Mouse (Mus musculus) heart, postnatal 0 days (tissue): ENCODE measurements around the gene Hyal3. TPM values are rescaled to one million over a fixed set of nuclear protein-coding genes. Genes with fewer than 3 reads are reported as not detected.

Source experiments
- ATAC-seq: fragments of 200-750 bp; cut with Nextera tagmentation; 2 replicates; pipeline ENCODE4 v1.8.0; 2017; ENCODE audit warnings: low read depth, moderate number of reproducible peaks, moderate library complexity; ENCODE audit not compliant: insufficient read depth
- DNase-seq: peaks from one replicate; pipeline ENCODE4 v3.0.0-alpha.2; 2016; ENCODE audit warnings: low spot score
- H3K27ac ChIP-seq: fragments of 300-500 bp; sonication (generic); 2 replicates; pipeline ENCODE4 v1.5.1; 2014; ENCODE audit warnings: low read depth, mild to moderate bottlenecking
- H3K27me3 ChIP-seq: fragments of 300-500 bp; sonication (generic); 2 replicates; pipeline ENCODE4 v1.6.1; 2014; ENCODE audit warnings: low read length, mixed read lengths; ENCODE audit not compliant: control insufficient read depth, insufficient read depth
- H3K36me3 ChIP-seq: fragments of 300-500 bp; sonication (generic); replicated peaks from 2 replicates; pipeline ENCODE4 v1.6.1; 2014; ENCODE audit warnings: low read length, mixed read lengths; ENCODE audit not compliant: control insufficient read depth, insufficient read depth
- H3K4me1 ChIP-seq: fragments of 300-500 bp; sonication (generic); 2 replicates; pipeline ENCODE4 v1.6.1; 2014; ENCODE audit warnings: antibody characterized with exemption; ENCODE audit not compliant: control insufficient read depth, insufficient read depth
- H3K4me2 ChIP-seq: fragments of 300-500 bp; sonication (generic); 2 replicates; pipeline ENCODE4 v1.6.1; 2014; ENCODE audit warnings: low read depth, mild to moderate bottlenecking, low read length, moderate library complexity
- H3K4me3 ChIP-seq: fragments of 300-500 bp; sonication (generic); 2 replicates; pipeline ENCODE4 v1.5.1; 2014; ENCODE audit warnings: low read depth, low read length
- H3K9ac ChIP-seq: fragments of 300-500 bp; sonication (generic); replicated peaks from 2 replicates; pipeline ENCODE4 v1.6.1; 2014; ENCODE audit warnings: low read depth, low read length, mixed read lengths
- H3K9me3 ChIP-seq: fragments of 300-500 bp; sonication (generic); replicated peaks from 2 replicates; pipeline ENCODE4 v1.6.1; 2016; ENCODE audit warnings: low read length; ENCODE audit not compliant: control insufficient read depth
- CTCF ChIP-seq: IDR thresholded peaks from 2 replicates; pipeline ENCODE4 v1.5.1; 2016; ENCODE audit warnings: antibody characterized with exemption, control low read depth, low read depth
- EP300 ChIP-seq: IDR thresholded peaks from 2 replicates; pipeline ENCODE4 v1.6.1; 2016; ENCODE audit warnings: antibody characterized with exemption, low read depth
- WGBS: fragments of 180-500 bp; shearing (Covaris S2); extraction: QIAGEN DNeasy Blood & Tissue Kit; methylation state at CpG from one replicate; pipeline ENCODE4 v1.1.7; 2014; 5-methylcytosine and 5-hydroxymethylcytosine counted together
- polyA plus RNA-seq: library from polyadenylated mRNA; unstranded; fragments of >200 nt; fragmentation: Nextera tagmentation; extraction: Ambion mirVana; gene quantifications from 2 replicates; pipeline ENCODE4 v1.2.1, GENCODE M21; 2015
- total RNA-seq: library from RNA; depleted of rRNA; stranded (reverse); fragments of >200 nt; gene quantifications from 2 replicates; pipeline ENCODE4 v1.2.3, GENCODE M21; 2014; ENCODE audit warnings: low replicate concordance

Gene Hyal3
- total and polyA plus RNA-seq, 2 experiments from 2014 or later, result 0.44 to 0.65 TPM

- Histone ChIP-seq H3K4me2 (peak overlapping the region; percentile 62), H3K27ac (peak overlapping the region; percentile 83), H3K27me3 (no peaks in the 10 kb centered on the region), H3K36me3 (no peaks in the 10 kb centered on the region), H3K9me3 (no peaks in the 10 kb centered on the region), H3K9ac (peak overlapping the region; percentile 60), H3K4me3 (peak overlapping the region; percentile 37), H3K4me1 (peaks cover 40% of the 10 kb centered on the region)
- DNase-seq, result no peak
- peak; percentile 32; the same call in 1 of the 2 replicates for ATAC-seq
- WGBS, result 24% methylated on average over 9 of the region's 9 CpGs
- TF ChIP-seq CTCF (no peak), EP300 (no peak)
These were observed 26.0 kb downstream of the Hyal3 start for GRCm38 (mm10) chr9:107606591-107606990.

- DNase-seq, result no peak
- ATAC-seq, result no peak
- Histone ChIP-seq H3K27ac (peak overlapping the region; percentile 83), H3K4me2 (peak overlapping the region; percentile 62), H3K4me3 (peak overlapping the region; percentile 37), H3K4me1 (peaks cover 44% of the 10 kb centered on the region), H3K27me3 (no peaks in the 10 kb centered on the region), H3K9ac (peak overlapping the region; percentile 60), H3K9me3 (no peaks in the 10 kb centered on the region), H3K36me3 (no peaks in the 10 kb centered on the region)
- no peak for TF ChIP-seq CTCF
- TF ChIP-seq EP300, result no peak
- WGBS, result 72% methylated on average over 2 of the region's 2 CpGs
These were observed 26.4 kb downstream of the Hyal3 start for GRCm38 (mm10) chr9:107607036-107607435.

- 35% methylated on average over 9 of the region's 9 CpGs for WGBS
These were observed 27.1 kb downstream of the Hyal3 start for GRCm38 (mm10) chr9:107607653-107608245.

GRCm38 (mm10) chr9:107608741-107609432 lies 28.3 kb downstream of the Hyal3 start, which contains the start of gene Sema3b:
Sema3b (minus strand) TSS chr9:107609229.
- H3K27ac ChIP-seq, result peak within 1 kb of the TSS; percentile 83
- DNase-seq (peak; percentile 47), ATAC-seq (peak; percentile 9; the same call in 1 of the 2 replicates)
- 0 out of 2 replicates have a peak within 1 kb of the TSS, but pooled peaks have one; percentile 28 for H3K9ac ChIP-seq
- WGBS, result 46% methylated on average over 12 of the region's 12 CpGs
- no peak within 1 kb of the TSS for H3K4me3 ChIP-seq
- TF ChIP-seq CTCF (no peak), EP300 (no peak)
- H3K9me3 ChIP-seq, result no peaks in the 10 kb centered on the region
- peak within 1 kb of the TSS; percentile 62 for H3K4me2 ChIP-seq
- H3K27me3 ChIP-seq, result no peaks in the 10 kb centered on the region
- peaks cover 4% of the 10 kb centered on the region for H3K36me3 ChIP-seq
- peaks cover 49% of the 10 kb centered on the region for H3K4me1 ChIP-seq

More at GRCm38 (mm10) chr9:107607653-107608245, 27.1 kb downstream of the Hyal3 start:
- Histone ChIP-seq H3K9me3 (no peaks in the 10 kb centered on the region), H3K27ac (peak overlapping the region; percentile 83), H3K4me3 (peak overlapping the region; percentile 13; the same call in 1 of the 2 replicates), H3K4me1 (peaks cover 49% of the 10 kb centered on the region), H3K9ac (peak overlapping the region; percentile 28; the same call in 1 of the 2 replicates), H3K36me3 (no peaks in the 10 kb centered on the region), H3K27me3 (no peaks in the 10 kb centered on the region), H3K4me2 (peak overlapping the region; percentile 62)
- TF ChIP-seq EP300 (no peak), CTCF (no peak)
- no peak for DNase-seq
- ATAC-seq, result no peak

- DNase-seq (no peak), ATAC-seq (no peak)
- Histone ChIP-seq H3K4me2 (no peak overlapping the region), H3K27me3 (no peaks in the 10 kb centered on the region), H3K9ac (no peak overlapping the region), H3K27ac (peak overlapping the region; percentile 83), H3K9me3 (no peaks in the 10 kb centered on the region), H3K36me3 (peaks cover 9% of the 10 kb centered on the region), H3K4me1 (peaks cover 49% of the 10 kb centered on the region), H3K4me3 (no peak overlapping the region)
- WGBS, result 70% methylated on average over 4 of the region's 4 CpGs
- TF ChIP-seq CTCF (no peak), EP300 (no peak)
These were observed 28.8 kb downstream of the Hyal3 start for GRCm38 (mm10) chr9:107609433-107609830.
